Mouse (Mus musculus) Muller cell, postnatal 12 days (primary cell): ENCODE data around the gene Lce1c.
A peak's percentile ranks its signal among the peaks of the same experiment; 100 is the strongest.
"Not testable (repeated sequence)": the region's sequence is repeated elsewhere in the genome, so short reads cannot be mapped to it uniquely, and the experiment has no call there.

ENCODE experiments used
- DNase-seq: peaks from one replicate; pipeline ENCODE4 v3.0.0-alpha.2; 2015; ENCODE audit errors: inconsistent ontology term

Gene Lce1c

GRCm38 (mm10) chr3:92678947-92679346 lies at the start of gene Lce1c:
Lce1c (plus strand) TSS chr3:92679247.
- DNase-seq, result no peak

- no peak for DNase-seq
Observed at GRCm38 (mm10) chr3:92637745-92638652, 41.0 kb upstream of the Lce1c start.

GRCm38 (mm10) chr3:92638653-92638991 lies 40.4 kb upstream of the Lce1c start:
- no peak for DNase-seq

- no peak for DNase-seq
Observed at GRCm38 (mm10) chr3:92639854-92640253, 39.2 kb upstream of the Lce1c start.

- DNase-seq, result no peak
Observed at GRCm38 (mm10) chr3:92648207-92648606, 30.8 kb upstream of the Lce1c start, which contains the start of gene Lce1a1. Lce1a1 (minus strand) TSS chr3:92648307.

GRCm38 (mm10) chr3:92656826-92657225 lies 22.2 kb upstream of the Lce1c start, which contains the start of gene Lce1b:
Lce1b (minus strand) TSS chr3:92656926.
- no peak for DNase-seq

- DNase-seq, result no peak
Observed at GRCm38 (mm10) chr3:92670215-92670614, 8.8 kb upstream of the Lce1c start, which contains the start of gene Lce1a2. Lce1a2 (minus strand) TSS chr3:92670315.

GRCm38 (mm10) chr3:92687110-92687509 lies 8.1 kb downstream of the Lce1c start, which contains the start of gene Lce1d:
Lce1d (minus strand) TSS chr3:92687210.
- no peak for DNase-seq

GRCm38 (mm10) chr3:92689154-92689553 lies 10.1 kb downstream of the Lce1c start:
- DNase-seq, result not testable (repeated sequence)

GRCm38 (mm10) chr3:92691688-92692087 lies 12.6 kb downstream of the Lce1c start:
- DNase-seq, result peak; percentile 58

- no peak for DNase-seq
Observed at GRCm38 (mm10) chr3:92694613-92695012, 15.6 kb downstream of the Lce1c start.

- DNase-seq, result no peak
Observed at GRCm38 (mm10) chr3:92708974-92709373, 29.9 kb downstream of the Lce1c start, which contains the start of gene Lce1e. Lce1e (minus strand) TSS chr3:92709074.

GRCm38 (mm10) chr3:92715122-92715521 lies 36.1 kb downstream of the Lce1c start:
- DNase-seq, result no peak

GRCm38 (mm10) chr3:92720250-92720649 lies 41.2 kb downstream of the Lce1c start, which contains the start of gene Lce1f:
Lce1f (minus strand) TSS chr3:92720350.
- no peak for DNase-seq

GRCm38 (mm10) chr3:92722631-92723030 lies 43.6 kb downstream of the Lce1c start:
- no peak for DNase-seq
